22 mouse cellular contexts compared by ENCODE assay signal in the genomic region with DNA sequence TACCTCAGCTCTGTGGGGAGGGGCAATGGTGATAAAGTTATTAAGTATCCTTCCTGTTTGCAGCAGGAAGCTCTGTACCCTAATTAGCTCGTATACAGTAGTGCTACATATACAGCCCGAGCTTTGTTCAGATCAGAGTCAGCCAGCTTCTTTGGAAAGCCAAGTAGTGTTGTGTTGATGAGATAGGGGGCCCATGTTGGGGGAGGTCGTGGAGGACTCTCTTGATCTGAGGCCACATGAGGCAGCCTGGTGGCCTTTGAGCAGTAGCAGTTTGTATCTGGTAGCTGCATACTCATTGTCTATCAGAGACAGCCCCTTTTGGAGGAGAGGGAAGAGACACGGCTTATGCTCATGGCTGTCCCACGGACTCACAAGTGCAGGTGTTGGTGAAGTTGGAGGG. TPM values are rescaled to one million over a fixed set of nuclear protein-coding genes. Genes with fewer than 3 reads are reported as not detected.
DNase-seq lines count a peak whose midpoint lies in the region; ATAC-seq and TF ChIP-seq lines count a peak whose summit lies in the region.
"Had no signal": no experiment of that assay in that cellular context is flagged by ENCODE, and none has a peak within 500 bp of the region (broad histone marks: within the 10 kb centered on the region; RNA-seq: fewer than 3 reads in every experiment).

No protein-coding gene starts in this region.

- intact Hi-C loops in gastrocnemius, adult 2 months (cut with DNase I): no loop called here
- intact Hi-C loops in heart, adult 2 months (cut with DNase I): loop anchor here (2.0 kb wide), 1 partner anchor 18 kb away; no protein-coding TSS in a partner anchor
- intact Hi-C loops in left cerebral cortex, adult 2 months (cut with DNase I): no loop called here

- H3K4me1 ChIP-seq in heart, embryonic 16.5 days (ENCODE audit: control insufficient read depth, insufficient read depth, low read length): peaks cover 49% of the 10 kb centered on the region
- H3K4me1 ChIP-seq in heart, adult 2 months (ENCODE audit: control insufficient read depth, insufficient read depth, low read length): peaks cover 25% of the 10 kb centered on the region
- H3K4me1 ChIP-seq in liver, embryonic 11.5 days (replicated peaks; ENCODE audit: control insufficient read depth, insufficient read depth, low read length): peaks cover 36% of the 10 kb centered on the region
- H3K4me1 ChIP-seq: midbrain, embryonic 13.5 days had no signal

- DNase-seq in gastrocnemius, adult 2 months: no peak
- no peak for DNase-seq in gastrocnemius, postnatal 25 days
- no peak for DNase-seq in heart, adult 2 months
- no peak for DNase-seq in liver, embryonic 11.5 days (ENCODE audit: low spot score)
- no peak for DNase-seq in adrenal gland, adult 8-10 months
- no peak for DNase-seq in left cerebral cortex, adult 2 months (ENCODE audit: extremely low spot score in 1 of 2, low spot score in 2 of 2)
- DNase-seq: adrenal gland, postnatal 10 days; cerebellum, postnatal 10 days; kidney, postnatal 4 days; lung, embryonic 14.5 days; thymus, postnatal 25 days had no signal

- peaks cover 3% of the 10 kb centered on the region for H3K79me2 ChIP-seq in heart, adult 2 months (replicated peaks; ENCODE audit: control insufficient read depth, insufficient read depth, low read length)

- peak overlapping the region; percentile 95 for H3K27ac ChIP-seq in gastrocnemius, adult 2 months
- H3K27ac ChIP-seq in heart, embryonic 16.5 days (ENCODE audit: low read length): peak overlapping the region; percentile 96; the same call in 1 of the 2 replicates
- H3K27ac ChIP-seq in heart, adult 2 months: no peak overlapping the region
- H3K27ac ChIP-seq in liver, embryonic 11.5 days (ENCODE audit: low read depth, low read length): peak overlapping the region; percentile 78
- no peak overlapping the region for H3K27ac ChIP-seq in left cerebral cortex, adult 2 months
- H3K27ac ChIP-seq: embryonic facial prominence, embryonic 13.5 days; hindbrain, embryonic 12.5 days; limb, embryonic 12.5 days; macrophage; midbrain, embryonic 13.5 days had no signal

- H3K4me2 ChIP-seq in heart, embryonic 16.5 days (ENCODE audit: low read depth, low read length): no peak overlapping the region
- H3K4me2 ChIP-seq in liver, embryonic 11.5 days: peak overlapping the region; percentile 35
- H3K4me2 ChIP-seq: embryonic facial prominence, embryonic 13.5 days; hindbrain, embryonic 12.5 days; limb, embryonic 12.5 days; lung, embryonic 14.5 days; midbrain, embryonic 13.5 days had no signal

- no peak for TF ChIP-seq CTCF in gastrocnemius, adult 2 months (IDR thresholded peaks at IDR 0.05)
- no peak for TF ChIP-seq CTCF in heart, adult 2 months (IDR thresholded peaks at IDR 0.05)
- no peak for TF ChIP-seq CTCF in left cerebral cortex, adult 2 months (IDR thresholded peaks at IDR 0.05)

- TF ChIP-seq POLR2A in heart, adult 2 months (IDR thresholded peaks at IDR 0.05; ENCODE audit: insufficient read depth, low read depth, low read length): no peak

- 0 out of 2 replicates have a peak overlapping the region, but pooled peaks have one; percentile 8 for H3K9ac ChIP-seq in heart, embryonic 16.5 days (ENCODE audit: low read length)
- H3K9ac ChIP-seq in heart, adult 2 months (ENCODE audit: low read depth, low read length): no peak overlapping the region
- no peak overlapping the region for H3K9ac ChIP-seq in liver, embryonic 11.5 days (ENCODE audit: low read depth, low read length)
- H3K9ac ChIP-seq: embryonic facial prominence, embryonic 13.5 days; hindbrain, embryonic 12.5 days; limb, embryonic 12.5 days; lung, embryonic 14.5 days; midbrain, embryonic 13.5 days had no signal

- no peaks in the 10 kb centered on the region for H3K9me3 ChIP-seq in heart, embryonic 16.5 days (replicated peaks; ENCODE audit: control insufficient read depth, low read length)
- no peaks in the 10 kb centered on the region for H3K9me3 ChIP-seq in liver, embryonic 11.5 days (ENCODE audit: control insufficient read depth, low read length)
- H3K9me3 ChIP-seq: embryonic facial prominence, embryonic 13.5 days; hindbrain, embryonic 12.5 days; limb, embryonic 12.5 days; midbrain, embryonic 13.5 days had no signal

- no peak for ATAC-seq in heart, embryonic 16.5 days (replicated peaks; ENCODE audit: extremely low read depth, insufficient read depth, low FRiP score)
- peak; percentile 89 for ATAC-seq in liver, embryonic 11.5 days (replicated peaks; ENCODE audit: low FRiP score)
- ATAC-seq in megakaryocyte progenitor cell, adult 5-6 weeks (replicated peaks; ENCODE audit: poor library complexity): peak; percentile 58
- ATAC-seq: forebrain, embryonic 16.5 days; inflammation-experienced regulatory T-cells, adult 6 months; midbrain, embryonic 13.5 days; Patski had no signal

- no peaks in the 10 kb centered on the region for H3K27me3 ChIP-seq in heart, embryonic 16.5 days (ENCODE audit: control insufficient read depth, insufficient read depth, low read length)
- H3K27me3 ChIP-seq in heart, adult 2 months (ENCODE audit: control insufficient read depth, insufficient read depth, low read length): no peaks in the 10 kb centered on the region
- H3K27me3 ChIP-seq in liver, embryonic 11.5 days (replicated peaks; ENCODE audit: control insufficient read depth, insufficient read depth, low read length): no peaks in the 10 kb centered on the region
- H3K27me3 ChIP-seq: embryonic facial prominence, embryonic 13.5 days; hindbrain, embryonic 12.5 days; limb, embryonic 12.5 days; midbrain, embryonic 13.5 days; Patski had no signal

- no peak overlapping the region for H3K4me3 ChIP-seq in gastrocnemius, adult 2 months
- H3K4me3 ChIP-seq in heart, embryonic 16.5 days (ENCODE audit: low read length): no peak overlapping the region
- H3K4me3 ChIP-seq in heart, adult 2 months: no peak overlapping the region
- H3K4me3 ChIP-seq in liver, embryonic 11.5 days (ENCODE audit: low read depth, low read length): no peak overlapping the region
- H3K4me3 ChIP-seq in left cerebral cortex, adult 2 months: no peak overlapping the region
- H3K4me3 ChIP-seq: embryonic facial prominence, embryonic 13.5 days; hindbrain, embryonic 12.5 days; limb, embryonic 12.5 days; midbrain, embryonic 13.5 days; myocyte had no signal

- TF ChIP-seq EP300 in heart, adult 2 months (IDR thresholded peaks at IDR 0.05; ENCODE audit: insufficient read depth, low read depth, low read length): no peak

- no peaks in the 10 kb centered on the region for H3K36me3 ChIP-seq in heart, embryonic 16.5 days (ENCODE audit: control insufficient read depth, insufficient read depth)
- H3K36me3 ChIP-seq in heart, adult 2 months (ENCODE audit: control insufficient read depth, insufficient read depth, low read length): no peaks in the 10 kb centered on the region
- H3K36me3 ChIP-seq in liver, embryonic 11.5 days (ENCODE audit: control insufficient read depth, insufficient read depth, low read length): no peaks in the 10 kb centered on the region
- H3K36me3 ChIP-seq: embryonic facial prominence, embryonic 13.5 days; hindbrain, embryonic 12.5 days; limb, embryonic 12.5 days; midbrain, embryonic 13.5 days had no signal

- WGBS in heart, embryonic 16.5 days: 43% methylated on average over 5 of the region's 5 CpGs
- 50% methylated on average over 5 of the region's 5 CpGs for WGBS in heart, adult 2 months
- WGBS in liver, embryonic 11.5 days: 32% methylated on average over 5 of the region's 5 CpGs

RNA-seq across cellular contexts. Expression of a gene that starts 20.4 kb away (rescaled TPM):
- 10 to 100 TPM; 27.1 to 30.9 TPM for total RNA-seq in gastrocnemius, adult 2 months (2021)
- 10 to 100 TPM; 23.7 to 27.0 TPM for total RNA-seq in gastrocnemius, postnatal 25 days (2021)
- polyA plus RNA-seq in heart, embryonic 16.5 days (2015; fragmentation: Nextera tagmentation; extraction: Ambion mirVana): 10.8 and 13.2 TPM in 2 replicates
- total RNA-seq in heart, adult 2 months (2021): 10 to 100 TPM; 79.5 to 80.1 TPM
- polyA plus RNA-seq in heart, adult 2 months (2012; rRNA removed): 56.0 and 88.5 TPM in 2 replicates
- 5.4 and 7.0 TPM in 2 replicates for polyA plus RNA-seq in liver, embryonic 11.5 days (2014; fragmentation: Nextera tagmentation; extraction: Ambion mirVana)
- total RNA-seq in megakaryocyte progenitor cell, adult 5-6 weeks (2015): 14.5 and 17.1 TPM in 2 replicates
- total RNA-seq in megakaryocyte progenitor cell, adult 5-6 weeks (2017): 15.9 and 16.0 TPM in 2 replicates
- 100 to 1,000 TPM; 139 to 237 (median 193) TPM for total RNA-seq in adrenal gland, adult 8-10 months (2022)
- 10 to 100 TPM; 47.5 to 55.7 TPM for total RNA-seq in left cerebral cortex, adult 2 months (2021)

Comparison
In these comparisons a context has a peak if more than half of its experiments do, and no peak if none do; other contexts are left out.
1. H3K27ac ChIP-seq: peak in gastrocnemius, adult 2 months (single experiment), heart, embryonic 16.5 days (single experiment) and liver, embryonic 11.5 days (single experiment); none in heart, adult 2 months (single experiment) and left cerebral cortex, adult 2 months (single experiment).